Mouse (Mus musculus) liver, embryonic 14.5 days (tissue): ENCODE data around the gene Coasy.

Experiments
- CTCF ChIP-seq: IDR thresholded peaks from 2 replicates; pipeline ENCODE4 v1.5.1; 2016; ENCODE audit warnings: antibody characterized with exemption, low read depth, control low read depth
- EP300 ChIP-seq: IDR thresholded peaks from 2 replicates; pipeline ENCODE4 v1.6.1; 2016; ENCODE audit warnings: antibody characterized with exemption, low read depth

- no peak for TF ChIP-seq EP300
- no peak for TF ChIP-seq CTCF
Observed at GRCm38 (mm10) chr11:101062971-101063675, 19.2 kb upstream of the Coasy start.
